Mouse (Mus musculus): Measurements from ENCODE around the gene Angel2. TPM values are rescaled to one million over a fixed set of nuclear protein-coding genes. Genes with fewer than 3 reads are reported as not detected.
A peak's percentile ranks its signal among the peaks of the same experiment; 100 is the strongest.

Angel2 gene
- total RNA-seq, 4 experiments from 2014 or later = 28.5 to 38.6 (median 28.8) TPM

- peak in 1 of 2 experiments; percentile 23 for DNase-seq (ENCODE audit: low spot score in 2 of 2)
These were observed 4.2 kb downstream of the Angel2 start for GRCm38 (mm10) chr1:190929010-190929695.

DNA sequence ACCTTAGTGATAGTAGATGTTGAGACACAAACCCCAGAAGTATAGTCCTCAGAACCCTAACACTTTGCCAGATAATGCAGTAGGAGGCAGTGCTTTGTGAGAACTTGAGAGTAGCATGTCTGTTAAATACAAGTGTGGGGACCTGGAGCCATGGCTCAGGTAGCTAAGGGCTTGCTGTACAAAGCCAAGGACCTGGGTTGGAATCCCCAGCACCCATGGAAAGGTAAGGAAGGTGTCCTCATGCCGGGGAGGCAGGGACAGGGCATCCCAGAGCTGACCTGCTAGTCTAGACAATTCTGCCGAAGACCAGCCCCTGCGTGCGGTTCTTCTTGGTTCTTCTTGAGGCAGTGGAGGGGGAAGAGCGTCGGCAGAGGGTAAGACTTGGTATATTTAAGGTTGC is 5.3 kb downstream of the Angel2 start:
- DNase-seq (ENCODE audit: low spot score in 2 of 2) = no peak

- no peak for DNase-seq (ENCODE audit: low spot score in 2 of 2)
These were observed 14.9 kb downstream of the Angel2 start for GRCm38 (mm10) chr1:190939803-190940202.

GRCm38 (mm10) chr1:190944109-190944760 is 19.3 kb downstream of the Angel2 start:
- DNase-seq (ENCODE audit: low spot score in 2 of 2) = peak; percentile 51 to 53

DNA sequence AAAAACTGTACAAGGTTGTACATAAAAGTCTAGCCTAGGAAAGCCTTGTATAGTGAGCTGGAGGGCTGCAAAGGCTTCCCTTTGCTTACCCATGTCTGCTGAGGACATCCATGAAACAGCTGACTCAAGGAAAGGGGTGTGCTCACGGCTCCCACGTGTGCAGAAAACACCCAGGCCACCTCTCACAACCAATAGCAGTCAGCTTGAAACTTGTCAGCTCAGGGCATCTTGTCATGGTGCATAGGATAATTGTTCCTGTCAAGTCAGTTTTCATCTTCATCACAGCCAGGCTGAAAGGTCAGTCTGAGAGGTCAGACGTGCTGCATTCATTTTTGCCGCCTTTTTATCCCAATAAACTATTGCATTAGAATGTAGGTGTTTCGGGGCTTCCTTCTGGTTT is 23.1 kb downstream of the Angel2 start:
- no peak for DNase-seq (ENCODE audit: low spot score in 2 of 2)

GRCm38 (mm10) chr1:190948439-190948838 is 23.5 kb downstream of the Angel2 start:
- no peak for DNase-seq (ENCODE audit: low spot score in 2 of 2)

- no peak for DNase-seq (ENCODE audit: low spot score in 2 of 2)
These were observed 23.9 kb downstream of the Angel2 start for GRCm38 (mm10) chr1:190948846-190949245.

DNA sequence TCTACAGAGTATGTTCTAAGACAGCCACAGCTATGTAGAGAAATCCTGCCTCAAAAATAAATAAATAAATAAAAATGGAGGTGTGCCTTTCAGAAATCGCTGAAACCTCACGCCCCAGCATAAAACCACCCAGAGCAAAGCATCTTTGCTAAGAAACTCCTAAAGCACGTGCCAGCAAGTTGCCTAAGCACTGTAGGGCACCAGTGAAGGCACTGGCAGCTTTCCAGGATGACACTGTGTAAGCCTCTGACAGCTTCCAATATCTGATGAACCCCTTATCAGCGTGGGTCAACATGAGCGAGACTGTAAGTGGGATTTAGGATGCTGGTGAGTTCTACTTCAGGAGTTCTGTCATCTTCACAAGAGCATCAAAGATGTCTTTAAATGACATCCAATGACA is 26.1 kb downstream of the Angel2 start:
- DNase-seq (ENCODE audit: low spot score in 2 of 2) = no peak

DNA sequence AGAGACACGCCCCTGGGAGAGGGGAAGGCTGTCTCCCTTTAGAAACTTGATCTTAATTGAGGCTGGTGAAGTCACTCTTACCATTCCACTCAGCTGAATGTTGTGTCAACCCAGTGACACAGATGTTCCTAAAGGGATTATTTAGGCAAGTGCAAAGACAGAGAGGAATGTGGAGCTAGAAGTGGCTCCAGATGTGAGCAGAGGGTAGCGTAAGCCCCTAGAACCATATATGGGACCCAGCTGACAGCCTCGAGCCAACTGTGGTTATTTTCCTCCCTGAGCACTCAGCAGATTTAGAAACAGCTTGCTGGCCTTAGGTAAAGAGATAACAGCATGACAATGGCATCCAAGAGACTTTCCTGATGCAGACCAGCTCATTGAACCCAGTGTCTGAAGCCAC is 28.1 kb downstream of the Angel2 start:
- DNase-seq (ENCODE audit: low spot score in 2 of 2) = no peak

DNA sequence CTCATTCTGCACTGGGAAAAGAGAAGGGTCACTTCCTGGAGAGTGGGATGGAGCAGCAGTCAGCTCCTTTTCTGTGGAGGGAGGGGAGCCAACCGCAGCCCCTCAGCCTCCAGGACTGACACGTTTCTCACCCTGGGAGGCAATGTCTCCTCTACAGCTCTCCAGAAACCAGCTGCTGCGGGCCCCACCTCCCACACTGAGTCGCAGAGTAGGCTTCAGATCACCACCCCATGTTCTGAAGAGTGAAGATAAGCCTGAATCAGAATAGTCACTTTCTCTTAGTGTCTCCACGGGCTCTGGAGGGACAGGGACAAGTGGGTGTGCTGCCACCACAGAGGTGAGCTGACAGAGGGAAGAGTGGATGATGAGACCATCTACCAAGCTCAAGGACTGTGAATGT is 33.9 kb downstream of the Angel2 start:
- DNase-seq (ENCODE audit: low spot score in 2 of 2) = no peak

DNA sequence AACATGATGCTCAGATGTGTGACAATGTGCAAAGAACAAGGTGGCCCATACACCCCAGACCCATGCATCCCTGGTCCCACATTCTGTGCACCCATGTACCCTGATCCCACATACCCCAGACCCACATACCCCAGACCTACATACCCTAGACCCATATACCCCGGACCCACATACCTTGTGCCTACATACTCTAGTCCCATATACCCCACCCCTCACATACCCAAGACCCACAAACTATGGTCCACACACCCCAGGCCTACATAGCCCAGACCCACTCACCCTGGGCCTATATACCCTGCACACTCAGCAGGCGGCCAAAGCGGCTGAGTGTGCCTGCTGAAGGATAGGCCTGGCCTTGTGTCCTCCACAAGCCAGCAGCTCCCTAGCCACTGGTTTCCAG is 37.8 kb downstream of the Angel2 start:
- DNase-seq (ENCODE audit: low spot score in 2 of 2) = no peak

DNA sequence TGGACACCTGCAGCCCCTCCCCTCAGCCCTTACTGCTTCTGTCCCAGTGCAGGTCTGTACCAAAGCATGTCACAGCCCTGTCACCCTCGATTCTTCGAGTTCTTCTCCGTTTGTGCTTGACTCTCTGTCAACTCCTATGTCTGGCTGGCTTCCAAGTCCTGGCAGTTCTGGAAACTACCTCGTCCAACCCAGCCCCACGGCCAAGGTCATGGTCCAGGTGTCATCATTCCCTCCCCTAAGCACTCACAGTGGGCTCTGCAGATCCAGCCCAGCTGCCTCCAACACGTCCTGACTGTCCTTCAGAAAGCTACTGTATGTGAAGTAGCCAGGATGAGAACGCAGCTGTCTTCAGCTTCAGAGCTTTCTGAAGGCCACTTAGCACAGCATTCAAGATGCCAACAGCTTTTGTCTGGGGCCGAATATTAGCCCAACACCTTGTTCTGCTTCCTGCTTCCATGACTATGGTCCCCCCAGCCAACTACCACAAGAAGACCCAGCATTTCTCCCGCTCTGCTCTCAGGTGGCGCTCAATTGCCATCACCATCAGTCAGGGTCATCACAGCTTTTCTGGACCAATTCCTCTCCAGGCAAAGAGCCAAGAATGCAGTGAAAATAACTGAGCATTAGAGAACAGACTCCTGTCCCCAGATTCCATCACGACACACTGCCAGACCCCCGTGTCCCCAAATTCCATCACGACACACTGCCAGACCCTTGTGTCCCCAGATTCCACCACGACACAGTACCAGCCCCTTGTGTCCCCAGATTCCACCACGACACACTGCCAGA is 40.3 kb downstream of the Angel2 start:
- DNase-seq (ENCODE audit: low spot score in 2 of 2) = no peak

GRCm38 (mm10) chr1:190968010-190968409 is 43.1 kb downstream of the Angel2 start:
- no peak for DNase-seq (ENCODE audit: low spot score in 2 of 2)

DNA sequence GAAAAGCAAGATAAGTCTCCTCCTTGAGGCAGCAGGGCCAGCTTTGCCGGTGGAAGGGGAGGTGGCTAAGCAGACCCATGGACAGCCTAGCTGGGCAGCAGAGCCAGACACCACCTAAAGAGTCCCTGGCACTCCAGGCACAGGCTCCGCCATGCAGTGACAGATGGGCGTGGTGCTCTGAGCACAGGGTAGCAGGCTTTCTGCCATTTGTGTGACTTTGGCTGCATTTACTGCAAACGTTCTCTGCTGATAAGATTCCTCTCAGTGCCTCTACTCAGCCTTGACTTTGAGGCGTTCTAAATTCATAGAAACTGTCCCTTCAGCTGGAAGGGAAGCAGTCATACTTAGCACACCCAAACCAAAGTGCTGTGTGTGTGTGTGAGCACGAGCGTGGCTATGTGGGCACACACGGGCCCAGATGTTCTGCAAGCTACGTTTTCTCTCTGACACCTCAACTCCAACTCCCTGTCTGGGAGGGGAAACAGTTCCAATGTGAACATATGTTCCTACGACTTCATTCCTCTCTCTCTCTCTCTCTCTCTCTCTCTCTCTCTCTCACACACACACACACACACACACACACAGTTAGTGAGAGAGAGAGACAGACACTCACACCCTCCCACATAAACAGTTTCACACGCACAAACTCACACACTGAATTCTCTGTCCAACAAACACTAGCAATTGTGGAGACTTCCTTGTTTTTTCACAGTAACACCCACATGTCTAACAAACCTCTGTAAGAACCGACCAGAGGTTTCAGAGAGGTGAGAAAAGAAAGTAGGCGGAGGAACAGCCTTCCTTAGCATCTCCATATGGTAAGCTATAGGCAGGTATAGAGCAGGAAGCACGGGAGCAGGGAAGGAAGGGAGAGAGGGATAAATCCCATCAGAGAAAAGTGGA is 47.0 kb downstream of the Angel2 start:
- DNase-seq (ENCODE audit: low spot score in 2 of 2) = no peak

GRCm38 (mm10) chr1:190972612-190973192 is 47.8 kb downstream of the Angel2 start:
- DNase-seq (ENCODE audit: low spot score in 2 of 2) = peak; percentile 37 to 60

- no peak for DNase-seq (ENCODE audit: low spot score in 2 of 2)
These were observed 49.3 kb downstream of the Angel2 start for GRCm38 (mm10) chr1:190974191-190974590.

GRCm38 (mm10) chr1:190974833-190975232 is 49.9 kb downstream of the Angel2 start:
- DNase-seq (ENCODE audit: low spot score in 2 of 2) = no peak

GRCm38 (mm10) chr1:190976887-190977573 is 52.1 kb downstream of the Angel2 start:
- DNase-seq (ENCODE audit: low spot score in 2 of 2) = peak; percentile 33 to 34

- no peak for DNase-seq (ENCODE audit: low spot score in 2 of 2)
These were observed 53.1 kb downstream of the Angel2 start for GRCm38 (mm10) chr1:190978001-190978400.

- no peak for DNase-seq (ENCODE audit: low spot score in 2 of 2)
These were observed 53.7 kb downstream of the Angel2 start for GRCm38 (mm10) chr1:190978511-190979073.
